Mouse (Mus musculus): ENCODE measurements at regions not wholly inside any gene's neighbourhood (a gene's known extent, or its start where the extent isn't known, plus 50 kb on each side); places are given as distances from the start of the nearest gene placed in this dataset.
"Not testable (repeated sequence)": the region's sequence is repeated elsewhere in the genome, so short reads cannot be mapped to it uniquely, and the experiment has no call there.

DNA sequence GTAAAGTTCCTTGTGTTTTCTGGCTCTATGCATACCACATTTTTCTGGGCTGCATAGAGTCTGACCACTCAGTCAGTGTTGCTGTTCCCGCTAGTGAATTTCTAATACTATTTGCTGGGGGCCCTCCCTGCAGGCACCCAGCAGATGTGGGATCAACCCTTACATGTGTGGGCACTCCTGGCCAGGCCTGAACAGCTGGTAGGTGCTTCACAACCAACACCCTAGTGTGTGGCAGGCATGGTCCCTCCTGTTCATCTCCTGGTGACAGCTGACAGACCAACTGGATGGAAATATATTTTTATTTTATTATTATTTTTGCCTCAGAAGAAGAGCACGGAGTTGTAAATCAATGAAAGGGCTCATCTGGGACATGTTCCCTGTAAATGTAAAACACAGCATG is 154.4 kb upstream of the Sulf2 start:
- TF ChIP-seq POLR2A (IDR thresholded peaks at IDR 0.05; ENCODE audit: borderline replicate concordance, extremely low read depth, insufficient read depth, insufficient read length, poor library complexity, severe bottlenecking) (no peak), CTCF (IDR thresholded peaks at IDR 0.05; ENCODE audit: borderline replicate concordance, extremely low read depth, insufficient read depth, insufficient read length) (no peak)
- DNase-seq (ENCODE audit: low read depth): no peak

DNA sequence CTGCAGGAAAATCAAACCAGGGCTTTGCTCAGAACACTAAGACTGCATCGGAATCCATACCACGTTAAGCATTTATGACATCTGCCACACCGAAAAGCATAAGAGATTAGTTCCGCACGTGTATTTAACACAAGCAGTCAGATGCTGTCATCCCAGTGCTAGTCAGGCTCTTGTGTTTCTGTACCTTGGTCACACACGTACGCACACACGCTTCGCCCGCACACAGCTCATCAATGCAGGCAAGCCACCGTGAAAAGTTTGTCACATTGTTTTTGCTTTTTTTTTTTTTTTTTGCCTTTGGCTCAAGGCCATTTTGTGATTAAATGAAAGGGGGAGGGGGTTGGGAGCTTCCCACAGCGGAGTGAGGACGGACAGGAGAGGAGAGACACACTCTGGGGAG is 152.1 kb upstream of the Sulf2 start:
- peak; percentile 70 for DNase-seq (ENCODE audit: low read depth)
- TF ChIP-seq POLR2A (IDR thresholded peaks at IDR 0.05; ENCODE audit: borderline replicate concordance, extremely low read depth, insufficient read depth, insufficient read length, poor library complexity, severe bottlenecking) (no peak), CTCF (IDR thresholded peaks at IDR 0.05; ENCODE audit: borderline replicate concordance, extremely low read depth, insufficient read depth, insufficient read length) (no peak)

DNA sequence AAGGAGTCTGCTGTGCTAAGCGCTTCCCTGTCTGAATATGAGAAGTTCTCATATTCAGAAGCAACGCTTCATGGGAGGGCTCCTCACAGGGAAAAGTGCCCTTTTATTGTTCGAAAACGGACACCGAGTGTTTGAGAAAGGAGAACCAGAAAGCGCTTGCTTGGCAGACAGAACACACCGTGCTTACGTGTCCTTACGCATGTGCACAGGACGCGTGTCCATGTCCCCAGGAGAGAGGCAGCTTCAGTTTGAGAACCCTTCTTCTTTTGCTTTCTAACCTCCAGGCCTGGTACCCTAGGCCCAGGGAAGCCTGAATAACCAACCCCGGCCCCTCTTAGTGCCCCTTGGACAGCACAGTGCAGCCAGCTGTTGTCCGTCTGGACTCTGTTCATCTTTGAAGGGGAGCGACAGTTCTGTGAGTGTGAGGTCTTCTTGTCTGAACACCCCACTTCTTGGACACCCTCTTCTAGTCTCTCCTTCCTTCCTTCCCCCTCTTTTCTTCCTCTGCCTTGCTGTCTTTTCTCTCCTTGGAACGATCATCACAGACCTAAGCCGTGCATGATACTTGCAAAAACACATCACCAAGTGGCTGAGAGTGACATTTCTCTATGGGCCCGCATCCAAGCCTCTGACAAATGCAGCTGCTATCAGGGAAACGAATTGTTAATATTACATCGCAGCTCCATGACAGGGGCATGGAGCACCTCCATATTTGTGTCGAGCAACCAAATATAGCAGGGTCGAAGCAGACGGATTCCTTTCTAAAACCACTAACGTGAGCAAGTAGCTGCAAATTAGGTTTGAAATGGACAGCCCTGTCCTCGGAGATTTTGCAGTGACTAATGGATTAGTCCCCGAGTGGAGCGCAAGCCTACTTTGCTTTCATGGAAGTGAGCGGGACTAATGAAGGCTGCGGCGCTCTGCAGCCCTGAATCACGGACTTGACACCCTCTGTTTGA is 149.9 kb upstream of the Sulf2 start:
- DNase-seq (ENCODE audit: low read depth): peak; percentile 86
- TF ChIP-seq POLR2A (IDR thresholded peaks at IDR 0.05; ENCODE audit: borderline replicate concordance, extremely low read depth, insufficient read depth, insufficient read length, poor library complexity, severe bottlenecking) (no peak), CTCF (IDR thresholded peaks at IDR 0.05; ENCODE audit: borderline replicate concordance, extremely low read depth, insufficient read depth, insufficient read length) (no peak)

DNA sequence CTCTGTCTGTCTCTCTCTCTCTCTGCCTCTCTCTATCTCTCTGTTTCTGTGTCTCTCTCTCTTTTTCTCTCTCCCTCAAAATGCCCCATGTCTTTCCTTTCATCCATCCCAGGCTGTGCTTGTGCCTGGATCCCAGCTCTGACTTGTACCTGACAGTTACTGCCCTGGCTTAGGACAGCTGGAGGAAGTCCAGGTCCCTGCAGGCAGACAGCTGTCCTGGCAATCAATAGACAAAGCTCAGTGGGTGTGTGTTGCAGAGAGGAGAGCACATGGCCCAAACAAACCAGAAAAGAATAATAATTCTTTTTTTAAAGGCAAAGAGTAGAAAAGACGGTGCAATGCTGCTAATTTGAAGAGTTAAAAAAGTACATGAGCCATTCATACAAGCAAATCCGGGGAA is 148.4 kb upstream of the Sulf2 start:
- TF ChIP-seq CTCF (IDR thresholded peaks at IDR 0.05; ENCODE audit: borderline replicate concordance, extremely low read depth, insufficient read depth, insufficient read length): no peak
- TF ChIP-seq POLR2A (IDR thresholded peaks at IDR 0.05; ENCODE audit: borderline replicate concordance, extremely low read depth, insufficient read depth, insufficient read length, poor library complexity, severe bottlenecking): no peak
- DNase-seq (ENCODE audit: low read depth): peak; percentile 37

DNA sequence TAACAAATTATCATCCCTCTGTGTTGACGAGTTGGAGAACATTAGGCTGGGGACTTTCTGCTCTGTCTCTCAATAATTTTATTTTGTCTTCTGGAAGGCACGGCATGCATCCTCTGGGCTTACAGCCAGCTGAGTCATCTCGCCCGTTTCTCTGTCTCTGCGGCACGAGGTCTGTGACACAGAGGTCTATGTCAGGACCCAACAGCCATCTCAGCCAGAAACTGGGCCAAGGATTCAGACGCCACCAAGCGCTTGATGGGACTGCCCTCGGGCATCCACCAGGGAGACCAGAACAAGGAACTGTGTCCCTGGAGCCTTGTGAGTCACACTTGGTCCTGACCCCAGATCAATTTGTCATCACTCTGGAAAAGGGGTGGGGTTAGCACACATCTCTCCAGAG is 145.7 kb upstream of the Sulf2 start:
- no peak for DNase-seq (ENCODE audit: low read depth)
- no peak for TF ChIP-seq POLR2A (IDR thresholded peaks at IDR 0.05; ENCODE audit: borderline replicate concordance, extremely low read depth, insufficient read depth, insufficient read length, poor library complexity, severe bottlenecking)
- no peak for TF ChIP-seq CTCF (IDR thresholded peaks at IDR 0.05; ENCODE audit: borderline replicate concordance, extremely low read depth, insufficient read depth, insufficient read length)

DNA sequence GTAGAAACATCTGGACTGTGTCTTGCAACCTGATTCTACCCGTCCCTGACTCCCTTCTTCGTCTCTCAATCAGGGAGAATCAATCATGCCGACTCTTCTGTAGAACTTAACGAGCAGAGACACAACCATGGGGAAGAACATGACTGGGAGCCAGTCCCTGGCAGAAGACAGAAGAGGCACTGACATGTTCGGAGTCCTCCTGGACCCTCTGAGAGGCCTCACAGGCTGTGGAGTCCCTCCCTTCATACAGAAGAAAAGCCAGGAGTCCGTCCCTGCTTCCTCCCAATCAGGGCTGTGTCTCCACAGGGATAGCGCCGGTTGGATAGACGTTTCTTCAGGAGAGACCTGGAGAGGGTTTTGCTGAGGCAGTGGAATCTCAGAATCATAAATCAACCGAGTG is 139.2 kb upstream of the Sulf2 start:
- DNase-seq (ENCODE audit: low read depth): no peak
- TF ChIP-seq CTCF (IDR thresholded peaks at IDR 0.05; ENCODE audit: borderline replicate concordance, extremely low read depth, insufficient read depth, insufficient read length) (no peak), POLR2A (IDR thresholded peaks at IDR 0.05; ENCODE audit: borderline replicate concordance, extremely low read depth, insufficient read depth, insufficient read length, poor library complexity, severe bottlenecking) (no peak)

DNA sequence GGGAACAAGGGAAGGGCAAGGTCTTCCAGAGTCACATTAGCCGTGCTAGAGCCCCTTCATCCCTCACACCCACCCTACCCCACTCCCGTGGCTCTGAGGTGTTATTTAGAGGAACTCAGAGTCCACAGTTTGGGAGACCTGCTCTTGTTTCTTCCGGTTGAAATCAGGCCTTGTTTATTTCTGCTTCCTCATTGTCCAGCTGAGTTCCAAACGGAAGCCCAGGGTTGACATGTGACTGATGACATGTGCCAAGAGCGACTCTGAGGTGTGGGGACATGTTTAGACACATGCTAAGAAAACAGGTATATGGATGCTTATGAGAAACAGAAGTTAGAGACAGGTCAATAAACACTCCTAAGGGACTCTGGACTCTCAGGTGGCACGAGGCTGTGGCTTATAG is 137.5 kb upstream of the Sulf2 start:
- no peak for DNase-seq (ENCODE audit: low read depth)
- TF ChIP-seq POLR2A (IDR thresholded peaks at IDR 0.05; ENCODE audit: borderline replicate concordance, extremely low read depth, insufficient read depth, insufficient read length, poor library complexity, severe bottlenecking): no peak
- TF ChIP-seq CTCF (IDR thresholded peaks at IDR 0.05; ENCODE audit: borderline replicate concordance, extremely low read depth, insufficient read depth, insufficient read length): no peak

DNA sequence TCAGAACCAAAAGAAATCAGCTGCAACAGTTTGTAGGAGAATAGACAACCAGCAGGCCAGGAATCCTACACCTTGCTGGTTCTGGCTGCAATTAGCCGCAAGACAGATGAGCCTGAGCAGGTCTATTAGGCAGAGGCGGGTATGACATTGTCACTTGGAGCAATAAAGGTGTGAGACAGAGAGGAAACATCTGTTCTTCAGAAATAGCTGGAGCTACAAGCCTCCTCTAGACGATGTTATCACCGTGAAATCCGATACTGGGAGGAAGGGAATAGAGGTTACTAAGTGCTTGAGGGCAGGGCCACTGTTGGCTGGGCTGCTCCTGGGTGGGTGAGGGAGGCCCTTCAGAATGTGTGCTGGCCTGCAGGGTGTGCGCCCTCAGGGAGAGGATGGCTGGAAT is 135.8 kb upstream of the Sulf2 start:
- peak; percentile 19 for DNase-seq (ENCODE audit: low read depth)
- TF ChIP-seq CTCF (IDR thresholded peaks at IDR 0.05; ENCODE audit: borderline replicate concordance, extremely low read depth, insufficient read depth, insufficient read length) (no peak), POLR2A (IDR thresholded peaks at IDR 0.05; ENCODE audit: borderline replicate concordance, extremely low read depth, insufficient read depth, insufficient read length, poor library complexity, severe bottlenecking) (no peak)

DNA sequence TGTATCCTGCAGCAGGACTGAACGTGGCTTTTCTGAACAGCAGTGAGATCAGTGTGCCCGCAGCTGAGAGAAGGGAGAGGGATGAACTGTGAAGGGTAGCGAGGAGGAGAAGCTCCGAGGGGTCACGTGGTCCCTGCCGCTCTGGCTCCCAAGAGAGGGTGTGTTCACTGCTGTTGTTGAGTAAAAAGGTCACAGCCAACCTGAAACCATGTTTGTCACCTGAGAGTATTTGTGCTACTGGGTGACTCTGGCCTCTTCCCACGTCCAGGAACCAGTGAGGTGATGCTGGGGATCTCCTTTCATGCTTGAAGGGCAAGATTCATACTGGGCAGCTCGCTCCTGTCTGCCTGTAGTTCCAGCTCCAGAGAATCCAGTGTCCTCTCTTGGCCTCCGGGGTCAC is 135.4 kb upstream of the Sulf2 start:
- no peak for DNase-seq (ENCODE audit: low read depth)
- TF ChIP-seq POLR2A (IDR thresholded peaks at IDR 0.05; ENCODE audit: borderline replicate concordance, extremely low read depth, insufficient read depth, insufficient read length, poor library complexity, severe bottlenecking): no peak
- TF ChIP-seq CTCF (IDR thresholded peaks at IDR 0.05; ENCODE audit: borderline replicate concordance, extremely low read depth, insufficient read depth, insufficient read length): no peak

DNA sequence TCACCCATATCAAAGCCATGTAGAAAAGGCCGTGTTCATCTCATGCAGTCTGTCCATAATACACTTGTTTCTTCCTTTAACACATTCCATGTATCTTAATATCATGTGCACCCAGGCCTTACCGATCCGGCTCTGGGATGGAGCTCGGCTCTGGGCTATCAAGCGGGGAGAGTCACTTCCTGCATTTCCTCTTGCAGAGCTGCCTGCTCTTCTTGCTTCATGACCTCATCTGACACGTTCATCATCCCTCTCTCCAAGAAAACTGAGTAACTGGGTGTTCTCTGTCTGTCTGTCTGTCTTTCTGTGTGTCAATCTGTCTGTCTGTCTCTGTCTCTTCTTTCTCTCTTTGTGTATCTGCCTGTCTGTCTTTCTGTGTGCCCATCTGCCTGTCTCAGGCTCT is 133.7 kb upstream of the Sulf2 start:
- DNase-seq (ENCODE audit: low read depth): no peak
- no peak for TF ChIP-seq POLR2A (IDR thresholded peaks at IDR 0.05; ENCODE audit: borderline replicate concordance, extremely low read depth, insufficient read depth, insufficient read length, poor library complexity, severe bottlenecking)
- TF ChIP-seq CTCF (IDR thresholded peaks at IDR 0.05; ENCODE audit: borderline replicate concordance, extremely low read depth, insufficient read depth, insufficient read length): no peak

DNA sequence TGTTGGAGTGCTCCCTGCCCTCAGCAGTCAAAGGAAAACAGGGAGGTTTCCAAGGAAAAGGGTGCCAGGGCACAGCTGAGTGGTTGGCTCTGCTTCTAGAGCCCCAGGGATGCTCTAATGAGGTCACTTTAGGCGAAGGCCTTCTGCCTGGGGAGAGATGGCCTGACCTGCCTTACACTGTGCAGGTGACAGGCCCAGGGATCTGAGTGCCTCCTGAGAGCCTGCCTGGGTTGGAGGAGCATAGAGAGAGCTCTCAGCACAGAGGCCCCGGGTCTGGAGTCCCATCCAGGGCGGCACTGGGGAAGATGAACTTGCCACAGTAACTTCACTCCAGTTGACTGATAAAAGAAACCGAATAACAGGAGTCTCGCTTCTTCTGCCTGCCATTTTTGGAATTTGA is 125.7 kb upstream of the Sulf2 start:
- DNase-seq (ENCODE audit: low read depth): not testable (repeated sequence)

DNA sequence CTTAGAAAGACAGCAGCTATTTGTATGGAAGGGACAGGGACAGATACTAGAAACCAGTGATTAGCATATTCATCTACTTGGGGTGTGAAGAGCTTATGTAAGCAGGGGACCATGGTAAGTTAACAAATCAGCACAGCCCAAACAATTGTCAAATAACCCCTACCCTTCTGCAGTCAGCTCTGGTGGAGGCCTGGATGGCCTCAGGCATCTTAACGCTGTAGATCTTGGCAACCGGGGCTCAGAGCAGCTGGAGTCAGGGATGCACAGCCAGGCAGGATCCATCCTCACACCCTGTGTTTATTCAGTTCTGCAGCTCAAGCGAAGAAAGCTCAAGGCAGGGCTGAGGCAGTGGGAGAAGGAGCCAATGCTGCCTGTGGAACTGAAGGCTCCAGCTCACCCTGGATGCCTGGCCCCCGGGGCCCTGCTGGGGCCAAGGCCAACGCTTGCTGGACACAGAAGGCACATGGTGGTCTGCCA is 125.2 kb upstream of the Sulf2 start:
- DNase-seq (ENCODE audit: low read depth): peak; percentile 81

More for the DNA sequence above, 125.2 kb upstream of the Sulf2 start:
- TF ChIP-seq POLR2A (IDR thresholded peaks at IDR 0.05; ENCODE audit: borderline replicate concordance, extremely low read depth, insufficient read depth, insufficient read length, poor library complexity, severe bottlenecking) (no peak), CTCF (IDR thresholded peaks at IDR 0.05; ENCODE audit: borderline replicate concordance, extremely low read depth, insufficient read depth, insufficient read length) (no peak)

Measured in brain, embryonic 14.5 days (tissue).